Comparison of ENCODE assay signal across 10 mouse cellular contexts in the genomic region with DNA sequence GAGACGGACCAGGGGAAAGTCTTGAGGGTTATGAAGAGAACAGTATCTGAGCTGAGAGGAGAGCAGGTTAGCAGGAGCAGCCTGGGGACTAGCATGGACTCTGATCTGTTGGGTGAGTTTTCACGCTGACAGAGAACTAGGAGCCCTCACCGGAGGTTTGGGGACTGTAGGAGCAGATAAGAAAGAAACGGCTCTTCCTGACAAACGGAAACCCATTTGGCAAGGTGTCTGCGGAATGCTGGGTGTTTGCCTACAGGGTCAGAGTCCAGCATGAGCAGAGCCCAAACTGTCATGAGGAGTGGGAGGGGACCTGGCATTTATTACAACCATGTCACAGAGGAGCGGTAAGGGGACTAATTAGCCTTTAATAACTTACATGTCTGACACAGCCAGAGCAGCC. TPM values are rescaled to one million over a fixed set of nuclear protein-coding genes. Genes with fewer than 3 reads are reported as not detected.
A peak's percentile ranks its signal among the peaks of the same experiment; 100 is the strongest.
DNase-seq lines count a peak whose midpoint lies in the region; ATAC-seq lines count a peak whose summit lies in the region.
"Had no signal": no experiment of that assay in that cellular context is flagged by ENCODE, and none has a peak within 500 bp of the region (broad histone marks: within the 10 kb centered on the region; RNA-seq: fewer than 3 reads in every experiment).

No protein-coding gene starts in this region.

- ATAC-seq in granulocyte monocyte progenitor cell, adult 5-6 weeks (replicated peaks; ENCODE audit: poor library complexity, severe bottlenecking), result peak; percentile 26
- ATAC-seq in megakaryocyte-erythroid progenitor cell, adult 5-6 weeks (replicated peaks; ENCODE audit: low FRiP score, low TSS enrichment, poor library complexity, severe bottlenecking), result peak; percentile 67
- ATAC-seq: midbrain, embryonic 16.5 days had no signal

- peak; percentile 35 to 48 for DNase-seq in heart, postnatal 10 days
- no peak for DNase-seq in heart, adult 8-10 months (ENCODE audit: low spot score)
- peak; percentile 65 to 68 for DNase-seq in kidney, postnatal 36 days
- DNase-seq in spleen, postnatal 14 days (ENCODE audit: low spot score in 2 of 2), result no peak
- DNase-seq in urinary bladder, postnatal 14 days (ENCODE audit: low spot score), result no peak
- DNase-seq: gastrocnemius, postnatal 36 days; lung, adult 2 months had no signal

- intact Hi-C loops in heart, postnatal 10 days (cut with DNase I), result no loop called here

RNA-seq across cellular contexts. Expression of gene Mgme1, which starts 40.0 kb away (rescaled TPM):
- total RNA-seq in heart, postnatal 10 days (2021), result 10 to 100 TPM in 1 of 2 experiments, 1 to 10 TPM in 1; 9.8 to 11.5 TPM
- total RNA-seq in heart, adult 8-10 months (2022), result 10 to 100 TPM; 14.5 to 18.5 (median 17.3) TPM
- total RNA-seq in granulocyte monocyte progenitor cell, adult 5-6 weeks (2014; fragmentation: Nextera tagmentation), result 19.6 and 23.4 TPM in 2 replicates
- total RNA-seq in granulocyte monocyte progenitor cell, adult 5-6 weeks (2017), result 25.4 and 29.9 TPM in 2 replicates
- total RNA-seq in megakaryocyte-erythroid progenitor cell, adult 5-6 weeks (2014; fragmentation: Nextera tagmentation), result 9.5 and 16.1 TPM in 2 replicates
- total RNA-seq in megakaryocyte-erythroid progenitor cell, adult 5-6 weeks (2017), result 24.7 and 31.8 TPM in 2 replicates

RNA-seq across cellular contexts. Expression of gene Snx5, which starts 40.2 kb away (rescaled TPM):
- 10 to 100 TPM; 60.1 to 68.5 TPM for total RNA-seq in heart, postnatal 10 days (2021)
- 10 to 100 TPM; 56.1 to 62.3 (median 59.5) TPM for total RNA-seq in heart, adult 8-10 months (2022)
- 226 and 255 TPM in 2 replicates for total RNA-seq in granulocyte monocyte progenitor cell, adult 5-6 weeks (2014; fragmentation: Nextera tagmentation)
- total RNA-seq in granulocyte monocyte progenitor cell, adult 5-6 weeks (2017), result 248 and 283 TPM in 2 replicates
- total RNA-seq in megakaryocyte-erythroid progenitor cell, adult 5-6 weeks (2014; fragmentation: Nextera tagmentation), result 326 and 333 TPM in 2 replicates
- 444 and 510 TPM in 2 replicates for total RNA-seq in megakaryocyte-erythroid progenitor cell, adult 5-6 weeks (2017)

Comparison
In these comparisons a context has a peak if more than half of its experiments do, and no peak if none do; other contexts are left out.
1. DNase-seq: peak in heart, postnatal 10 days (2 of 2) and kidney, postnatal 36 days (2 of 2); none in heart, adult 8-10 months (single experiment), spleen, postnatal 14 days (0 of 2) and urinary bladder, postnatal 14 days (single experiment).